ENCODE assay signal across 10 mouse cellular contexts in genomic region chr8:106185628-106186270, GRCm38 (mm10). TPM values are rescaled to one million over a fixed set of nuclear protein-coding genes. Genes with fewer than 3 reads are reported as not detected.
DNase-seq lines count a peak whose midpoint lies in the region; TF ChIP-seq lines count a peak whose summit lies in the region.
"Had no signal": no experiment of that assay in that cellular context is flagged by ENCODE, and none has a peak within 500 bp of the region (broad histone marks: within the 10 kb centered on the region; RNA-seq: fewer than 3 reads in every experiment).

No protein-coding gene starts in this region.

- no peak for TF ChIP-seq RAD21 in CH12.LX (IDR thresholded peaks at IDR 0.05; ENCODE audit: low read depth, low read length)

- dilution Hi-C loops in CH12.LX (cut with MboI; ENCODE audit: extremely low pct_ligation_motif_present, extremely low pct_unique_long_range_greater_than_20kb, low sequenced_read_pairs): no loop called here

- peak overlapping the region; percentile 51 for H3K27ac ChIP-seq in CH12.LX (ENCODE audit: insufficient read depth, low read depth)
- H3K27ac ChIP-seq: limb, embryonic 12.5 days had no signal

- no peaks in the 10 kb centered on the region for H3K27me3 ChIP-seq in CH12.LX (replicated peaks)
- H3K27me3 ChIP-seq: limb, embryonic 12.5 days had no signal

- H3K4me1 ChIP-seq in CH12.LX (ENCODE audit: control insufficient read depth in 1 of 2, insufficient read depth in 2 of 2): peaks cover 11 to 22% of the 10 kb centered on the region in 2 experiments; a peak in 3 of 4 replicates
- H3K4me1 ChIP-seq: limb, embryonic 12.5 days had no signal

- peaks cover 36 to 86% of the 10 kb centered on the region in 2 experiments for H3K36me3 ChIP-seq in CH12.LX (replicated peaks in 1 of 2; ENCODE audit: control insufficient read depth in 1 of 2, insufficient read depth in 1 of 2, low read length in 1 of 2)

- in situ Hi-C loops in CH12.LX (cut with MboI; ENCODE audit: low pct_ligation_motif_present, low pct_unique_long_range_greater_than_20kb, low sequenced_read_pairs): no loop called here

- no peaks in the 10 kb centered on the region for H3K9me3 ChIP-seq in CH12.LX (replicated peaks; ENCODE audit: low read length)
- H3K9me3 ChIP-seq: limb, embryonic 12.5 days had no signal

- no peaks in the 10 kb centered on the region; the same call in none of the 2 replicates for H3K79me2 ChIP-seq in CH12.LX (replicated peaks; ENCODE audit: control insufficient read depth, extremely low read depth, insufficient read depth, poor library complexity, severe bottlenecking)

- H3K9ac ChIP-seq in CH12.LX (ENCODE audit: insufficient read depth, low read depth): peak overlapping the region; percentile 45
- H3K9ac ChIP-seq: limb, embryonic 12.5 days had no signal

- no peak for TF ChIP-seq POLR2A in CH12.LX (IDR thresholded peaks at IDR 0.05; ENCODE audit: low read depth, low read length)

- peak overlapping the region; percentile 4 for H3K4me2 ChIP-seq in CH12.LX (ENCODE audit: insufficient read depth, low read depth, poor library complexity, severe bottlenecking)
- H3K4me2 ChIP-seq: limb, embryonic 12.5 days had no signal

- intact Hi-C loops in heart, postnatal 36 days (cut with DNase I): no loop called here

- peak; percentile 86 for DNase-seq in gastrocnemius, adult 18-20 months (ENCODE audit: low spot score)
- DNase-seq in gastrocnemius, postnatal 10 days: no peak
- DNase-seq in CH12.LX (ENCODE audit: extremely low read depth): peak; percentile 45
- peak; percentile 40 for DNase-seq in cerebellum, adult 9-11 months
- DNase-seq in heart, postnatal 36 days: peak; percentile 46 to 57
- no peak for DNase-seq in thymus, postnatal 36 days
- DNase-seq in testis, postnatal 10 days (ENCODE audit: low spot score): no peak
- DNase-seq in T-cell, adult 2 months (ENCODE audit: low spot score): no peak

- peak; percentile 96 for TF ChIP-seq EP300 in CH12.LX (IDR thresholded peaks at IDR 0.05; ENCODE audit: low read length)

- TF ChIP-seq CTCF in CH12.LX (conservative IDR thresholded peaks at IDR 0.05 in 1 of 2, IDR thresholded peaks at IDR 0.05 in 1 of 2; ENCODE audit: low read depth in 2 of 2, low read length in 2 of 2): no peak

- no peak overlapping the region for H3K4me3 ChIP-seq in CH12.LX (replicated peaks in 1 of 3; ENCODE audit: low read depth in 2 of 3, low read length in 2 of 3, poor library complexity in 1 of 3)
- H3K4me3 ChIP-seq: limb, embryonic 12.5 days had no signal

TF ChIP-seq in CH12.LX, 34 proteins besides CTCF, POLR2A, EP300 and RAD21:
- TF ChIP-seq USF1 (IDR thresholded peaks at IDR 0.05; ENCODE audit: low read depth, low read length) (no peak), NRF1 (IDR thresholded peaks at IDR 0.05; ENCODE audit: low read depth, low read length) (no peak), SIN3A (IDR thresholded peaks at IDR 0.05; ENCODE audit: low read length) (peak; percentile 55; the same call in 1 of the 2 replicates), MAFK (IDR thresholded peaks at IDR 0.05; ENCODE audit: insufficient replicate concordance, low read length) (0 out of 2 replicates have a peak, but pooled peaks have one; percentile 26), ZNF384 (IDR thresholded peaks at IDR 0.05; ENCODE audit: low read depth, low read length) (peak; percentile 61), TCF12 (IDR thresholded peaks at IDR 0.05; ENCODE audit: low read depth, low read length) (peak; percentile 82), RCOR1 (conservative IDR thresholded peaks at IDR 0.05; ENCODE audit: low read depth, low read length) (peak; percentile 91), ETS1 (conservative IDR thresholded peaks at IDR 0.05; ENCODE audit: low read depth, low read length) (peak; percentile 71; the same call in 1 of the 2 replicates), GABPA (IDR thresholded peaks at IDR 0.05; ENCODE audit: insufficient replicate concordance, low read depth, low read length) (no peak), CHD2 (IDR thresholded peaks at IDR 0.05; ENCODE audit: low read length) (peak; percentile 64; the same call in 1 of the 2 replicates), E2F4 (IDR thresholded peaks at IDR 0.05; ENCODE audit: insufficient replicate concordance, low read depth, low read length) (no peak), JUND (conservative IDR thresholded peaks at IDR 0.05; ENCODE audit: low read depth, low read length) (peak; percentile 78; the same call in 1 of the 2 replicates), POLR2AphosphoS2 (IDR thresholded peaks at IDR 0.05; ENCODE audit: low read depth, low read length) (no peak), BHLHE40 (IDR thresholded peaks at IDR 0.05; ENCODE audit: low read depth, low read length) (peak; percentile 85), SMC3 (IDR thresholded peaks at IDR 0.05; ENCODE audit: low read depth, low read length) (no peak), TBP (conservative IDR thresholded peaks at IDR 0.05; ENCODE audit: low read depth, low read length) (no peak), MEF2A (IDR thresholded peaks at IDR 0.05; ENCODE audit: borderline replicate concordance, low read depth, low read length) (no peak), MAZ (IDR thresholded peaks at IDR 0.05; ENCODE audit: low read depth, low read length) (no peak), IRF4 (IDR thresholded peaks at IDR 0.05; ENCODE audit: low read depth, low read length) (peak; percentile 96), MXI1 (IDR thresholded peaks at IDR 0.05; ENCODE audit: low read depth, low read length) (peak; percentile 38; the same call in 1 of the 2 replicates), PAX5 (IDR thresholded peaks at IDR 0.05; ENCODE audit: low read length) (no peak), MAX (IDR thresholded peaks at IDR 0.05; ENCODE audit: low read length) (no peak), JUN (IDR thresholded peaks at IDR 0.05; ENCODE audit: insufficient read depth, low read depth, low read length) (peak; percentile 69; the same call in 1 of the 2 replicates)

RNA-seq across cellular contexts. Expression of gene Slc7a6, which starts 17.1 kb away (rescaled TPM):
- 10 to 100 TPM; 10.2 to 13.4 TPM for total RNA-seq in gastrocnemius, adult 18-20 months (2021)
- total RNA-seq in gastrocnemius, postnatal 10 days (2021): 10 to 100 TPM in 1 of 2 experiments, 1 to 10 TPM in 1; 5.8 to 11.0 TPM
- 24.2 and 27.8 TPM in 2 replicates for total RNA-seq in CH12.LX (2012; rRNA removed)
- total RNA-seq in CH12.LX (2014; rRNA removed): 29.5 and 32.6 TPM in 2 replicates
- 61.8 and 67.1 TPM in 2 replicates for polyA plus RNA-seq in CH12.LX (2012; ENCODE audit: insufficient read length, low read depth)
- 10 to 100 TPM; 11.4 to 12.3 TPM for total RNA-seq in heart, postnatal 36 days (2021)

RNA-seq across cellular contexts. Expression of gene Slc7a6os, which starts 25.0 kb away (rescaled TPM):
- 1 to 10 TPM; 9.5 to 9.7 TPM for total RNA-seq in gastrocnemius, adult 18-20 months (2021)
- total RNA-seq in gastrocnemius, postnatal 10 days (2021): 10 to 100 TPM; 11.7 to 13.3 TPM
- 38.7 and 44.1 TPM in 2 replicates for total RNA-seq in CH12.LX (2012; rRNA removed)
- 65.1 and 79.5 TPM in 2 replicates for total RNA-seq in CH12.LX (2014; rRNA removed)
- 60.0 and 62.5 TPM in 2 replicates for polyA plus RNA-seq in CH12.LX (2012; ENCODE audit: insufficient read length, low read depth)
- 10 to 100 TPM in 1 of 2 experiments, 1 to 10 TPM in 1; 9.0 to 10.8 TPM for total RNA-seq in heart, postnatal 36 days (2021)

RNA-seq across cellular contexts. Expression of gene Prmt7, which starts 25.0 kb away (rescaled TPM):
- total RNA-seq in gastrocnemius, adult 18-20 months (2021): 10 to 100 TPM; 27.2 to 30.3 TPM
- 10 to 100 TPM; 23.8 to 25.5 TPM for total RNA-seq in gastrocnemius, postnatal 10 days (2021)
- total RNA-seq in CH12.LX (2012; rRNA removed) (83.7 and 87.3 TPM in 2 replicates), CH12.LX (2014; rRNA removed) (69.5 and 73.9 TPM in 2 replicates)
- polyA plus RNA-seq in CH12.LX (2012; ENCODE audit: insufficient read length, low read depth): 48.4 and 56.5 TPM in 2 replicates
- 10 to 100 TPM; 24.5 to 26.8 TPM for total RNA-seq in heart, postnatal 36 days (2021)

RNA-seq across cellular contexts. Expression of gene Pla2g15, which starts 35.5 kb away (rescaled TPM):
- total RNA-seq in gastrocnemius, adult 18-20 months (2021): 1 to 10 TPM; 3.4 to 5.7 TPM
- total RNA-seq in gastrocnemius, postnatal 10 days (2021): 1 to 10 TPM; 4.7 to 6.6 TPM
- total RNA-seq in CH12.LX (2012; rRNA removed): 6.3 and 7.0 TPM in 2 replicates
- 6.3 and 6.9 TPM in 2 replicates for total RNA-seq in CH12.LX (2014; rRNA removed)
- polyA plus RNA-seq in CH12.LX (2012; ENCODE audit: insufficient read length, low read depth): 7.0 and 8.0 TPM in 2 replicates
- 1 to 10 TPM; 9.3 to 9.9 TPM for total RNA-seq in heart, postnatal 36 days (2021)

RNA-seq across cellular contexts. Expression of gene Esrp2, which starts 49.0 kb away (rescaled TPM):
- total RNA-seq in gastrocnemius, adult 18-20 months (2021): not detected
- under 1 TPM in 1 of 2 experiments, not detected in 1; 0.07 TPM for total RNA-seq in gastrocnemius, postnatal 10 days (2021)
- total RNA-seq in CH12.LX (2012; rRNA removed) (0.21 and 0.30 TPM in 2 replicates), CH12.LX (2014; rRNA removed) (not detected in 2 replicates)
- polyA plus RNA-seq in CH12.LX (2012; ENCODE audit: insufficient read length, low read depth): 0.24 and 0.37 TPM in 2 replicates
- total RNA-seq in heart, postnatal 36 days (2021): under 1 TPM; 0.31 to 0.46 TPM
- total RNA-seq: common myeloid progenitor, adult 5-6 weeks had no signal

Comparison
In these comparisons a context has a peak if more than half of its experiments do, and no peak if none do; other contexts are left out.
1. DNase-seq: peak in gastrocnemius, adult 18-20 months (single experiment), CH12.LX (single experiment), cerebellum, adult 9-11 months (single experiment) and heart, postnatal 36 days (2 of 2); none in gastrocnemius, postnatal 10 days (single experiment), thymus, postnatal 36 days (0 of 2), testis, postnatal 10 days (single experiment) and T-cell, adult 2 months (single experiment).